Mouse (Mus musculus) fibroblast of lung, adult 2 months (primary cell): Measurements from ENCODE around the gene Tjp1.

Experiments used
- DNase-seq: peaks from one replicate; pipeline ENCODE4 v3.0.0-alpha.2; 2011; ENCODE audit warnings: low read depth

The Tjp1 gene

GRCm38 (mm10) chr7:65431018-65431695, 96.4 kb downstream of the Tjp1 start:
- no peak for DNase-seq

GRCm38 (mm10) chr7:65430401-65430800, 97.2 kb downstream of the Tjp1 start:
- no peak for DNase-seq

- DNase-seq: no peak
Measured at GRCm38 (mm10) chr7:65424519-65424918, 103.1 kb downstream of the Tjp1 start.

- DNase-seq: no peak
Measured at GRCm38 (mm10) chr7:65422456-65422855, 105.1 kb downstream of the Tjp1 start.

GRCm38 (mm10) chr7:65421451-65421850, 106.1 kb downstream of the Tjp1 start:
- no peak for DNase-seq

GRCm38 (mm10) chr7:65419926-65420325, 107.7 kb downstream of the Tjp1 start:
- DNase-seq: no peak

GRCm38 (mm10) chr7:65419012-65419411, 108.6 kb downstream of the Tjp1 start:
- DNase-seq: no peak

GRCm38 (mm10) chr7:65418366-65418911, 109.1 kb downstream of the Tjp1 start:
- no peak for DNase-seq

- DNase-seq: no peak
Measured at GRCm38 (mm10) chr7:65417231-65418100, 110.1 kb downstream of the Tjp1 start.

GRCm38 (mm10) chr7:65416506-65416905, 111.1 kb downstream of the Tjp1 start:
- no peak for DNase-seq

GRCm38 (mm10) chr7:65413946-65414945, 113.3 kb downstream of the Tjp1 start:
- no peak for DNase-seq

- peak; percentile 80 for DNase-seq
Measured at GRCm38 (mm10) chr7:65410668-65411067, 116.9 kb downstream of the Tjp1 start.

GRCm38 (mm10) chr7:65406427-65406826, 121.2 kb downstream of the Tjp1 start:
- no peak for DNase-seq

- DNase-seq: no peak
Measured at GRCm38 (mm10) chr7:65402516-65402915, 125.1 kb downstream of the Tjp1 start.

GRCm38 (mm10) chr7:65401622-65402021, 126.0 kb downstream of the Tjp1 start:
- DNase-seq: no peak

- DNase-seq: no peak
Measured at GRCm38 (mm10) chr7:65395891-65396290, 131.7 kb downstream of the Tjp1 start.

- DNase-seq: no peak
Measured at GRCm38 (mm10) chr7:65395166-65395565, 132.4 kb downstream of the Tjp1 start.

- no peak for DNase-seq
Measured at GRCm38 (mm10) chr7:65394672-65395071, 132.9 kb downstream of the Tjp1 start.

GRCm38 (mm10) chr7:65393704-65394452, 133.7 kb downstream of the Tjp1 start:
- DNase-seq: no peak

- no peak for DNase-seq
Measured at GRCm38 (mm10) chr7:65392986-65393385, 134.6 kb downstream of the Tjp1 start.

- no peak for DNase-seq
Measured at GRCm38 (mm10) chr7:65389539-65389938, 138.0 kb downstream of the Tjp1 start.
